Mouse (Mus musculus) heart, adult 2 months (tissue): ENCODE data around the gene Stard9.

ENCODE experiments used
- CTCF ChIP-seq: fragments of 200-600 bp; IDR thresholded peaks from 2 replicates; pipeline ENCODE4 v1.8.1; 2022; ENCODE audit warnings: antibody characterized with exemption, mild to moderate bottlenecking, moderate library complexity
- EP300 ChIP-seq: fragments of 200-500 bp; IDR thresholded peaks from 2 replicates; pipeline ENCODE4 v1.6.1; 2011; ENCODE audit warnings: low read depth, low read length, control low read depth; ENCODE audit not compliant: insufficient read depth
- POLR2A ChIP-seq: fragments of 200-500 bp; IDR thresholded peaks from 2 replicates; pipeline ENCODE4 v1.6.1; 2011; ENCODE audit warnings: mild to moderate bottlenecking, low read depth, low read length, control low read depth; ENCODE audit not compliant: insufficient read depth

DNA sequence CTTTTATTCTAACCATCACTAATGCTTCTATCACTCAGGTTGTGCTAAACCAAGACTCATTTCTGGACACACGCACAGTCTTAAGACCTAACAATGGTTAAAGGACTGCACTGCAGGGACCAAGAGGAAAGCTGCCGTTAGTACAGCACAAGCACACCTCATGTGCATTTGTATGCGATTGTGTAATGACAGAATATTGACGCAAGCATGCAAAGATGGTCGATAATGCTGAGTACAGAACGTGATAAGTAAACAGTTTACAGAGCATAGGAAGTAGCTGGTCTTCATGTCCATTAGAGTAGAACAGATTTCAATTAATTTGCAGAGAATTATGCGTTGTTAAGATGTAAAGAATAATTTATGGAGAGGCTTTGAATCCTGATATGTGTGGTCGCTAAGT, 11.9 kb downstream of the Stard9 start:
- TF ChIP-seq POLR2A (no peak), CTCF (no peak), EP300 (no peak)
